Mouse (Mus musculus): ENCODE measurements around the gene Gm11099. TPM values are rescaled to one million over a fixed set of nuclear protein-coding genes. Genes with fewer than 3 reads are reported as not detected.
A peak's percentile ranks its signal among the peaks of the same experiment; 100 is the strongest.

Gene Gm11099
- polyA plus RNA-seq, 1 experiment from 2014 or later, result not detected

DNA sequence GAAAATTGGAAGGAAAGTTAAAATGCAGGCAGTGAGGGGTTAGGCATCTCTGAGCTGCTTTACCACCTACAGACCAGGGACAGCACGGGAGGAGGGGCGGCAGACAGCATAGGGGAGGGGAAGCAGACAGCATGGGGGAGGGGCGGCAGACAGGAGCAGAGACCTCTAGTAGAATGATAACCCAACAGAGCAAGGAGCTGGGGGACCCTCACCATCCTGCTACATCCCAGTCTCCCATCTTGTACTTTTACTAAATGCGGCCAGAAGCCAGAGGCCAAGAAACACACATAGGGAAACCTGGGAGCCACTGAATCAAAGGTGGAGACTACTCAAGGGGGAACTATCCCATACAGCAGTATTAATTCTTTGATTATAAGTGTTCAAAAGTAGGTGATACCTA lies 59.1 kb downstream of the Gm11099 start:
- WGBS, result 44% methylated on average over 4 of the region's 4 CpGs
- DNase-seq (ENCODE audit: low spot score), result no peak
- H3K4me3 ChIP-seq, result no peak overlapping the region

DNA sequence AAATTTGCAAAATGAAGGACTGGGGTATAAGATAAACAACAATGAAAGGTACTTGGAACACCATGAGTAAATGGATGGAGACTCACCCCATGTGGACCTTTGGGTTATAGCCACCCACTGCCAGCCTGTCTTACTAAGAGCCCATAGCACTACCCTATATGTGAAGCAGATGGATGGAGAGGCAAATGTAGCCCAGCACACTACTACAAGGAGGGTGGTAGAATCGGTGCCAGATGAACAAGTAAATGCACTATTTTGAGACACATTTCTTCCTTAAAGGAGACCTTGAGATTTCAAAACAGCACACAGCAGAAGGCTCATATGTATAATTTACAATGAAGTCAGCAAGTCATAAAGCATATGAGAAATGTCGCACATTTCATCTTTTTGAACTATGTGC lies 66.3 kb downstream of the Gm11099 start:
- Histone ChIP-seq H3K9me3 (replicated peaks) (no peaks in the 10 kb centered on the region), H3K27me3 (ENCODE audit: low read depth, poor library complexity, severe bottlenecking) (no peaks in the 10 kb centered on the region), H3K4me3 (no peak overlapping the region), H3K4me1 (no peaks in the 10 kb centered on the region), H3K36me3 (no peaks in the 10 kb centered on the region), H3K27ac (replicated peaks) (no peak overlapping the region)
- WGBS, result 93% methylated on average over 2 of the region's 2 CpGs
- DNase-seq (ENCODE audit: low spot score), result no peak

More for the DNA sequence above, 59.1 kb downstream of the Gm11099 start:
- H3K27ac ChIP-seq (replicated peaks), result no peak overlapping the region
- H3K27me3 ChIP-seq (ENCODE audit: low read depth, poor library complexity, severe bottlenecking), result no peaks in the 10 kb centered on the region
- no peaks in the 10 kb centered on the region for H3K9me3 ChIP-seq (replicated peaks)
- H3K36me3 ChIP-seq, result no peaks in the 10 kb centered on the region
- H3K4me1 ChIP-seq, result no peaks in the 10 kb centered on the region

DNA sequence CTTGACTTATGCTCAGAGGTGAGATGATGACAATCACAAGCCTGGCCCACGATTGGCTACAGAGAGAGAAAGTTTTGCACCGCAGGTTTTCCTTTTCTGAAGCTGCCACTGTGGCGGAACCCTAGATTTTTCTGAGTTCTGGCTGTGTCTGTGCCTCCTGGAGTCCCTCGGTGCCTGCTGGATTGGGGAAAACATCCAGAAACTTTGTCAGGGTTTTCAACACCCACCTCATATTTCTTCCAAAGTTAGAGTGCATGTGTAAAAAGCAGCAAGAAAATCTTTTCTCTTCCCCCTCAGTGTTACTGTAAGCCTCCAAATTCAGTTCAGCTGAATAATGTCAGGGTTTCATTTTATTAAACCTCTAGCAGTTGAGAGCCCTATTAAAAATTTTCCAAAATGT lies 82.1 kb downstream of the Gm11099 start:
- 90% methylated on average over 4 of the region's 4 CpGs for WGBS
- H3K4me1 ChIP-seq, result no peaks in the 10 kb centered on the region
- H3K36me3 ChIP-seq, result no peaks in the 10 kb centered on the region
- no peak overlapping the region for H3K27ac ChIP-seq (replicated peaks)
- H3K4me3 ChIP-seq, result no peak overlapping the region
- no peaks in the 10 kb centered on the region for H3K27me3 ChIP-seq (ENCODE audit: low read depth, poor library complexity, severe bottlenecking)
- no peak for DNase-seq (ENCODE audit: low spot score)
- no peaks in the 10 kb centered on the region for H3K9me3 ChIP-seq (replicated peaks)

DNA sequence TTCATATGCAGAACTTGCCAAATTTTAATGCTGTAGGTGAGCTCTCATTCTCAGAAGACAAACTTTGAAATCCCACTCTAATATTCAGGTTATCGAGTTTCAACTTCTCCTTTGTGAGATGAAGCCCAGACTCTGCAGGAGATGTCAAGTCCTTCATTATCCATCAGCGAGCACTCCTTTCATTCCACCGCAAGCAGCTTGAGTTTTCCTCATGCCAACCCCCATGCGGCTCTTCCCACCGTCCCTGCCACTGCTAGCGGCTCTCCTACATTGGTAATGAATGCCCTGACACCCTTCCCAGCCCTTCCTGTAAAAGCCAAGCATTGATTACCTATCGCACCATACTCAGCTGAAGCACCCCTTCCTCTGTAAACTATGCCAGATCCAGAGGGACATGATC lies 89.6 kb downstream of the Gm11099 start:
- no peaks in the 10 kb centered on the region for H3K36me3 ChIP-seq
- WGBS, result 71% methylated on average over 7 of the region's 7 CpGs
- H3K27me3 ChIP-seq (ENCODE audit: low read depth, poor library complexity, severe bottlenecking), result no peaks in the 10 kb centered on the region
- no peaks in the 10 kb centered on the region for H3K4me1 ChIP-seq
- no peak overlapping the region for H3K4me3 ChIP-seq
- H3K9me3 ChIP-seq (replicated peaks), result no peaks in the 10 kb centered on the region
- no peak for DNase-seq (ENCODE audit: low spot score)
- H3K27ac ChIP-seq (replicated peaks), result no peak overlapping the region

DNA sequence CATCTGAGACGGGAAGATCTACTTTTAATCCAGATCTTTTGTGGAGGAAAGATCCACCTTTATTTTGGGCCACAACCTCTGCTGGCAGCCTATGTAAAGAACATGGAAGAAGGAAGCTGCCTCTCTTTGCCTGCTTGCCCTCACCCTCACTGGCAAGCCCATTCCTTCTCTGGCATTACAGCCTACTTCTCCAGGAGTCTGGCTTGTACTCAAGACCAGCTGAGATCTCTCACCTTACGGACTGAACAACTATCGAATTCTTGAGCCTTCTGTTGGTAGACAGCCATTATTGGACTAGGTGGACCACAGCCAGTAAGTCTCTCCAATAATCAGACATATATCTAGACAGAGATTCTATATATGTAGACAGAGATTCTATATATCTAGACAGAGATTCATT lies 92.9 kb downstream of the Gm11099 start:
- Histone ChIP-seq H3K4me3 (no peak overlapping the region), H3K27ac (replicated peaks) (no peak overlapping the region), H3K36me3 (no peaks in the 10 kb centered on the region), H3K27me3 (ENCODE audit: low read depth, poor library complexity, severe bottlenecking) (no peaks in the 10 kb centered on the region), H3K9me3 (replicated peaks) (0 out of 2 replicates have a peak, but pooled peaks cover 4% of the 10 kb centered on the region), H3K4me1 (peaks cover 12% of the 10 kb centered on the region)
- 87% methylated on average over 3 of the region's 3 CpGs for WGBS
- no peak for DNase-seq (ENCODE audit: low spot score)

DNA sequence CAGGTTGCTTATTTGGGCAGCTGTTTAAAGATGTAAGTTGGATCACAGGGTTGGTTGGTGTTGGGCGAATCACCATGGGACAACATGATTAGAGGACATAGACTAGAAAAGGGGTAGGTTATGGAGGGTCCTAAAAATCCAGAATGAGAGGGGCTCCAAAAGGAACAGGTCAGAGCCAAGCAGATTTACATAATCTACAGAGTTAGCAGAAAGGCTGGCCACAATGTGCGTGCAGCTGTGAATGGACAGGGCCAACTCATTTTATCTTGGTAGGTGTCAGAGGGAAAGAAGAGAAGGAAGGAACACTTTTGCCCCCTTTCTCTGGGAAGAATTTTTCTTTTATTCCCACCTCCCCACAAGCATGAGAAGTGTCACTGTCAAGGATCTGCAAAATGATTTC lies 97.1 kb downstream of the Gm11099 start:
- Histone ChIP-seq H3K4me1 (peaks cover 22% of the 10 kb centered on the region), H3K9me3 (replicated peaks) (0 out of 2 replicates have a peak, but pooled peaks cover 4% of the 10 kb centered on the region), H3K27ac (replicated peaks) (0 out of 2 replicates have a peak overlapping the region, but pooled peaks have one; percentile 56), H3K36me3 (no peaks in the 10 kb centered on the region), H3K4me3 (no peak overlapping the region), H3K27me3 (ENCODE audit: low read depth, poor library complexity, severe bottlenecking) (peaks cover 4% of the 10 kb centered on the region; the same call in 1 of the 2 replicates)
- no peak for DNase-seq (ENCODE audit: low spot score)
- WGBS, result 46% methylated on average over 2 of the region's 2 CpGs

DNA sequence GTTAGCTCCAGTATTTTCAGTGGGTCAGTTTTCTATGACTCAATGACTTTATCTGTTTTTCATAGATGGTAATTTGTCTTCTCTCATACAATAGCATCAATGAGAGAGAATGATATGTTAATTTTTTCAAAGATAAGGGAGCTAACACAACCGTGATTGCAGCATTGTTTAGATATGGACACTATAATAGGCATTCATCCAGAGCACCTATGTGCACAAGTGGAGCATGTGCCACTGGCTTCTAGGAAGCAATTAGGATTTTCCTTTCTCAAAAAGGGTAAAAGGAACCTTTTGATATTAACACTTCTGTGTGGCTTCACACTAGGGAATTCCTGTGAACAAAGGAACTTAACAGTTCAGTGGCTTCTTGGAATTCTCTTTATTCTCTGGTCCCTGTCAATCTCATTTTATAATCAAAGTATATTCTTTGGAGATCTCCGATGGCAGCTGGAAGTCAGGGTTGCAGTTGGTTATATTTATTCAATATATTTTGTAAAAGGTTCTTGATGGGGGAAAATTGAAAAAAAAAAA lies 97.6 kb downstream of the Gm11099 start:
- H3K27ac ChIP-seq (replicated peaks), result 0 out of 2 replicates have a peak overlapping the region, but pooled peaks have one; percentile 56
- 9% methylated on average over 2 of the region's 2 CpGs for WGBS
- 0 out of 2 replicates have a peak, but pooled peaks cover 4% of the 10 kb centered on the region for H3K9me3 ChIP-seq (replicated peaks)
- peaks cover 22% of the 10 kb centered on the region for H3K4me1 ChIP-seq
- no peak overlapping the region for H3K4me3 ChIP-seq
- no peaks in the 10 kb centered on the region for H3K36me3 ChIP-seq
- H3K27me3 ChIP-seq (ENCODE audit: low read depth, poor library complexity, severe bottlenecking), result peaks cover 4% of the 10 kb centered on the region; the same call in 1 of the 2 replicates
- no peak for DNase-seq (ENCODE audit: low spot score)

Data from midbrain, embryonic 10.5 days (tissue).